Mouse (Mus musculus): Measurements from ENCODE around the gene Olfr373. TPM values are rescaled to one million over a fixed set of nuclear protein-coding genes. Genes with fewer than 3 reads are reported as not detected.
"Not testable (repeated sequence)": the region's sequence is repeated elsewhere in the genome, so short reads cannot be mapped to it uniquely, and the experiment has no call there.

Olfr373 gene
- not detected for total RNA-seq (2021)
- long read RNA-seq, experiment 1, result 0 reads
- long read RNA-seq, experiment 2, result 0 reads

GRCm38 (mm10) chr8:72082877-72083276 is at the start of gene Olfr373:
Olfr373 (plus strand) TSS chr8:72083177.
- DNase-seq, result not testable (repeated sequence)

GRCm38 (mm10) chr8:72040918-72041317 is 42.1 kb upstream of the Olfr373 start, which contains the start of gene Olfr372:
Olfr372 (plus strand) TSS chr8:72041218.
- not testable (repeated sequence) for DNase-seq

GRCm38 (mm10) chr8:72042493-72042892 is 40.5 kb upstream of the Olfr373 start:
- no peak for DNase-seq

GRCm38 (mm10) chr8:72054633-72055032 is 28.3 kb upstream of the Olfr373 start:
- not testable (repeated sequence) for DNase-seq

GRCm38 (mm10) chr8:72057643-72058042 is 25.3 kb upstream of the Olfr373 start:
- not testable (repeated sequence) for DNase-seq

GRCm38 (mm10) chr8:72066819-72067399 is 16.1 kb upstream of the Olfr373 start:
- DNase-seq, result not testable (repeated sequence)

- no peak for DNase-seq
These were observed 1.8 kb downstream of the Olfr373 start for GRCm38 (mm10) chr8:72084744-72085143.

- not testable (repeated sequence) for DNase-seq
These were observed 4.6 kb downstream of the Olfr373 start for GRCm38 (mm10) chr8:72087611-72088010.

- DNase-seq, result not testable (repeated sequence)
These were observed 13.7 kb downstream of the Olfr373 start for GRCm38 (mm10) chr8:72096721-72097120.

GRCm38 (mm10) chr8:72099377-72100103 is 16.6 kb downstream of the Olfr373 start:
- DNase-seq, result peak; percentile 48 to 49

GRCm38 (mm10) chr8:72105165-72105564 is 22.2 kb downstream of the Olfr373 start:
- no peak for DNase-seq

GRCm38 (mm10) chr8:72106740-72107139 is 23.8 kb downstream of the Olfr373 start, which contains the start of gene Olfr374:
Olfr374 (plus strand) TSS chr8:72107040.
- DNase-seq, result no peak

GRCm38 (mm10) chr8:72110876-72111275 is 27.9 kb downstream of the Olfr373 start:
- peak in 1 of 2 experiments; percentile 17 for DNase-seq

GRCm38 (mm10) chr8:72112486-72112885 is 29.5 kb downstream of the Olfr373 start:
- DNase-seq, result no peak

GRCm38 (mm10) chr8:72115202-72115601 is 32.2 kb downstream of the Olfr373 start:
- DNase-seq, result no peak

GRCm38 (mm10) chr8:72118616-72119015 is 35.6 kb downstream of the Olfr373 start:
- no peak for DNase-seq

GRCm38 (mm10) chr8:72121486-72121885 is 38.5 kb downstream of the Olfr373 start:
- DNase-seq, result not testable (repeated sequence)

GRCm38 (mm10) chr8:72121997-72122396 is 39.0 kb downstream of the Olfr373 start:
- no peak for DNase-seq

GRCm38 (mm10) chr8:72127834-72128233 is 44.9 kb downstream of the Olfr373 start:
- DNase-seq, result no peak

- peak in 1 of 2 experiments; percentile 50 for DNase-seq
These were observed 48.3 kb downstream of the Olfr373 start for GRCm38 (mm10) chr8:72131251-72131650.

GRCm38 (mm10) chr8:72131901-72132300 is 48.9 kb downstream of the Olfr373 start:
- DNase-seq, result no peak

GRCm38 (mm10) chr8:72132417-72132816 is 49.4 kb downstream of the Olfr373 start:
- no peak for DNase-seq

GRCm38 (mm10) chr8:72132891-72133290 is 49.9 kb downstream of the Olfr373 start:
- no peak for DNase-seq

Measured in heart, adult 18-20 months (tissue).